Mouse (Mus musculus): ENCODE measurements around the gene Fam222b. TPM values are rescaled to one million over a fixed set of nuclear protein-coding genes. Genes with fewer than 3 reads are reported as not detected.

Gene Fam222b
- polyA plus RNA-seq, 1 experiment = not detected

DNA sequence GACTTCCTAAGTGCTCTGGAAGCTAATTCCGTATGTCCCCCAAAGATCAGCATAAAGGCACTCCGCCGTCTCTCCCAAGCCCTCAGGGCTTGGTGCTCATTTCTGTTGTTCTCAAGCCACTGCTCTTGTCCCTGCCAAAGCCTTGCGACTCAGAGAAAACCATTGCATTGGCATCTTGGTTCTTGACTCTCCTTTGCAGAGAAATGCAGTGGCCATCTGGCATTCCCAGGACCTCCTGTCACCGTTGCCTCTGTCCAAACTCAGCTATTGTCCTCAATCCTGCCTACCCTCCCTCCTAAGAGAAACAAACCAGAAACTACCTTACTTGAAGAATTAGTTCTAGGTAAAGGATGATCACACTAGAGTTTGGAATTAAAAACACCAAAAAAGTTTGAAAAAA is 61.2 kb downstream of the Fam222b start:
- Histone ChIP-seq H3K27ac (ENCODE audit: insufficient read depth, low read depth, low read length) (no peak overlapping the region), H3K4me3 (ENCODE audit: insufficient read depth, low read depth, low read length) (no peak overlapping the region), H3K4me1 (ENCODE audit: control insufficient read depth, insufficient read depth, low read length) (peaks cover 26% of the 10 kb centered on the region)
- TF ChIP-seq POLR2A (IDR thresholded peaks at IDR 0.05; ENCODE audit: insufficient read depth, low read depth, low read length) = no peak
- no peak for TF ChIP-seq CTCF (IDR thresholded peaks at IDR 0.05; ENCODE audit: insufficient read depth, low read depth, low read length)
- 71% methylated on average over 5 of the region's 5 CpGs for WGBS

DNA sequence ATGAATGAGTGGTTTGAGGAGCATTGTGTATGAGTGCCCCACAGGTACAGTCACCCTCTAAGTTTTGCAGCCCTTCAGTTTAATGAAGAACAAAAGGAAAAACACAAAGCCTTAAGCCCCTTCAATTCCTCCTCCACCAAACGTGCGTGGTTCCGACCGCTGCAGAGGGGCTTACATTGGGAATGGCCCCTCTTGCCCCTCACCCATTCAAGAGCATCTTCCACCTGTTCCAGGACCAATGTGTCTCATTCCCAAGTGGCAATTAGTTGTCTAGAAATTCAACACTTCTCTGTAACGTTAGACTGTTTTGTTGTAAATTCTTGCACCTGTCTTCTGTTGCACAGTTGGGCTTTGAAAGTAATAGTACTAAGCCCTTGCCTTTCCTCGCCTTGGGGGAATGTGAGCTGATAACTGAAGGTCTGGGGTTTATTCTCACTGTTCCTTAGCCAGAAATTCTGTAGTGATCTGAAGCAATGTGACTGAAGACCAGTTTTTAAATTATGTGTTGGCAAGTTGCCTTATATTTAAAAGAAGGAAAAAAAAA is 61.8 kb downstream of the Fam222b start:
- Histone ChIP-seq H3K4me1 (ENCODE audit: control insufficient read depth, insufficient read depth, low read length) (peaks cover 26% of the 10 kb centered on the region), H3K4me3 (ENCODE audit: insufficient read depth, low read depth, low read length) (no peak overlapping the region), H3K27ac (ENCODE audit: insufficient read depth, low read depth, low read length) (no peak overlapping the region)
- no peak for TF ChIP-seq POLR2A (IDR thresholded peaks at IDR 0.05; ENCODE audit: insufficient read depth, low read depth, low read length)
- no peak for TF ChIP-seq CTCF (IDR thresholded peaks at IDR 0.05; ENCODE audit: insufficient read depth, low read depth, low read length)
- 68% methylated on average over 6 of the region's 6 CpGs for WGBS

DNA sequence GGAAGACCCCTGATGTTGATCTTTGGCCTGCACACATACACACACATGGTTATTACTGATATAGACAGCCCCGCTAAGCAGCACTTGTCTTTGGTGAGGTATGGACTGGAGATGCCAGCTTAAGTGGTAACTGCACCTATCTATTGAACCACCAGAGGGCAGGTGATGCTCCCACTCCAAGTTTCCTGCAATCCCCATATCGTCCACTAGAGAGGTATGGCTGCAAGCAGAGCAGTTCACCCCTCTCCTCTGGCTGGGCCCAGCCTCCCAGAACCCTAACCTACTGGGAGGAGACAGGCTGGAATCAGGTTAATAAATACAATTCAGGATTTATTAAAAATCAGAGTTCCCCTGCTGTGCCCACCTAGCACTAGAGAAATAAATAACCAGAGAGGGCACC is 64.6 kb downstream of the Fam222b start:
- H3K4me1 ChIP-seq (ENCODE audit: control insufficient read depth, insufficient read depth, low read length) = peaks cover 25% of the 10 kb centered on the region
- H3K4me3 ChIP-seq (ENCODE audit: insufficient read depth, low read depth, low read length) = no peak overlapping the region
- 19% methylated on average over 2 of the region's 2 CpGs for WGBS
- TF ChIP-seq CTCF (IDR thresholded peaks at IDR 0.05; ENCODE audit: insufficient read depth, low read depth, low read length) = peak; percentile 57
- TF ChIP-seq POLR2A (IDR thresholded peaks at IDR 0.05; ENCODE audit: insufficient read depth, low read depth, low read length) = no peak
- no peak overlapping the region for H3K27ac ChIP-seq (ENCODE audit: insufficient read depth, low read depth, low read length)

DNA sequence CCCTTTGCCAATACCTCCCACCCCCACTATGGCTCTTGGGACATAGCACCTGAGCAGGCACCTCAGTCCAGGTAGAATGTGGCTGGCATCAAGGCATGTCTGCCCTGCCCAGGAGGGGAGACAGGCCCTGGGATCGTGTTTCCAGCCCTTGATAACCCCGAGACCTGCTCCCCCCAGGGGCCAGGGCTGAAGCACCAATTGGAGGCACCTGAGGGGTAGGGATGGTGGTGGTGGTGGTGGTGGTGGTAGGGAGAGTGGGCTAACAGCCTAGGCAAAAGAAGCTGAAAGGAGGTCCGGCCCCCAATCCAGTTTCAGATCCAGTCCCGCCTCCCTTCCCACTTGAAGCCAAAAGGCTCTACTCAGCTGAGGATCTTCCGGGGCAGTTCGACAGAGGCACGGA is 65.1 kb downstream of the Fam222b start:
- H3K27ac ChIP-seq (ENCODE audit: insufficient read depth, low read depth, low read length) = no peak overlapping the region
- H3K4me3 ChIP-seq (ENCODE audit: insufficient read depth, low read depth, low read length) = no peak overlapping the region
- peaks cover 25% of the 10 kb centered on the region for H3K4me1 ChIP-seq (ENCODE audit: control insufficient read depth, insufficient read depth, low read length)
- TF ChIP-seq POLR2A (IDR thresholded peaks at IDR 0.05; ENCODE audit: insufficient read depth, low read depth, low read length) (no peak), CTCF (IDR thresholded peaks at IDR 0.05; ENCODE audit: insufficient read depth, low read depth, low read length) (no peak)
- 81% methylated on average over 7 of the region's 7 CpGs for WGBS

DNA sequence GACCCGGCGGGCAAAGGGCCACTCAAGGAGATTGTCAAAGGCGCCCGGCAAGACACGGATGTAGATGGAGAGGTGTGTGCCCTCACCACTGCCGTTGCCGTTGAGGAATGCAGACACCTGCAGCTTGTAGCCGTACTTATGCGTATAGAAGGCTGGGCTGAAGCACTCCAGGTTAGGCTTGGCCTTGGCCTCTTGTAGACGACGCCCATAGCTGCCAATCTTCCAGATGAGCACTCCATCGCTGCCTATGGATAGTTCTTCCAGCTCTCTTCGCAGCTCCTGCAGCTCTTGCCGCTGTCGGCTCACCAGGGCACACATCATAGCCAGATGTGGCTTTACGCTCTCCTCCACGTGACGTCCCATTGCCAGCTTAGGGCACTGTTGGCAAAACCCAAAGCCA is 65.7 kb downstream of the Fam222b start:
- Histone ChIP-seq H3K27ac (ENCODE audit: insufficient read depth, low read depth, low read length) (no peak overlapping the region), H3K4me3 (ENCODE audit: insufficient read depth, low read depth, low read length) (no peak overlapping the region), H3K4me1 (ENCODE audit: control insufficient read depth, insufficient read depth, low read length) (peaks cover 29% of the 10 kb centered on the region)
- TF ChIP-seq CTCF (IDR thresholded peaks at IDR 0.05; ENCODE audit: insufficient read depth, low read depth, low read length) (no peak), POLR2A (IDR thresholded peaks at IDR 0.05; ENCODE audit: insufficient read depth, low read depth, low read length) (no peak)
- WGBS = 90% methylated on average over 18 of the region's 18 CpGs

DNA sequence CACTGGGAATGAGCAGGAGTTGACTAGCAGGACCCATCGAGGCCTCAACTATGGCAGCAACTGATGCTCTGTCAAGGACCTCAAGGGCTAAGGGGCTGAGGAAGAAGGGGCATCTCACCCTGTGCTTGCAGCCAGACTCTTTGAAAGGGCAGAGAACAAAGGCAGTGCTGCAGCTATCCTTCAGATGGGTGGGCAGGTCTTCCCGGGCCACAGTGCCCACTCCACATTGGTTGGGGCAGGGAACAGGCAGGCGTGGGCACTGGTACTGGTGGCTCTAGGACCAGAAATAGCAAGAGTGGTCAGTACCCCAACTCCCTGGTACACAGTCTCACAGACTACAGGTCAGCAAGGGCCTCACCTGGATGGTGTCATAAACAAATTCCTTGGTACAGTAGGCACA is 66.2 kb downstream of the Fam222b start:
- H3K4me1 ChIP-seq (ENCODE audit: control insufficient read depth, insufficient read depth, low read length) = peaks cover 32% of the 10 kb centered on the region
- H3K4me3 ChIP-seq (ENCODE audit: insufficient read depth, low read depth, low read length) = no peak overlapping the region
- TF ChIP-seq CTCF (IDR thresholded peaks at IDR 0.05; ENCODE audit: insufficient read depth, low read depth, low read length) = no peak
- no peak for TF ChIP-seq POLR2A (IDR thresholded peaks at IDR 0.05; ENCODE audit: insufficient read depth, low read depth, low read length)
- WGBS = 83% methylated on average over 3 of the region's 3 CpGs
- H3K27ac ChIP-seq (ENCODE audit: insufficient read depth, low read depth, low read length) = no peak overlapping the region

DNA sequence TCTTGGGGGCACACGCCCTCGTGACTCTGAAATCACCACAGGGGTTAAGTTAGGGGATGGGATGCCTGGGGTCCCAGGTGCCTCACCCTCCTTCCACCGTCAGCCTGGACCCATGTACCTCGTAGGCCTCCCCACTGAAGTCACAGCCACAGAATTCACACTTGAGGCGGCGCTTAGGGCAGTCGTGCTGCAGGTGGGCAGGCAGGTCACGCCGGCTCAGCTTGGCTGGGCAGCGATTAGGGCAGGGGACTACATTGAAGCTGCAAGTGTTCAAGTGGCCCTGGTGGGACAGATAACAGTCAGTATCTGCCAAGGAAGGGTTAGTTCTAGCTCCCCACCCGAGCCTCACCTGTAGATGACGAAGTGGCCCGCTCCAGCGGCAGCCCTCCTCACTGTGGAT is 66.7 kb downstream of the Fam222b start:
- no peak for TF ChIP-seq POLR2A (IDR thresholded peaks at IDR 0.05; ENCODE audit: insufficient read depth, low read depth, low read length)
- TF ChIP-seq CTCF (IDR thresholded peaks at IDR 0.05; ENCODE audit: insufficient read depth, low read depth, low read length) = no peak
- 89% methylated on average over 14 of the region's 14 CpGs for WGBS
- Histone ChIP-seq H3K4me1 (ENCODE audit: control insufficient read depth, insufficient read depth, low read length) (peaks cover 35% of the 10 kb centered on the region), H3K27ac (ENCODE audit: insufficient read depth, low read depth, low read length) (no peak overlapping the region), H3K4me3 (ENCODE audit: insufficient read depth, low read depth, low read length) (no peak overlapping the region)

DNA sequence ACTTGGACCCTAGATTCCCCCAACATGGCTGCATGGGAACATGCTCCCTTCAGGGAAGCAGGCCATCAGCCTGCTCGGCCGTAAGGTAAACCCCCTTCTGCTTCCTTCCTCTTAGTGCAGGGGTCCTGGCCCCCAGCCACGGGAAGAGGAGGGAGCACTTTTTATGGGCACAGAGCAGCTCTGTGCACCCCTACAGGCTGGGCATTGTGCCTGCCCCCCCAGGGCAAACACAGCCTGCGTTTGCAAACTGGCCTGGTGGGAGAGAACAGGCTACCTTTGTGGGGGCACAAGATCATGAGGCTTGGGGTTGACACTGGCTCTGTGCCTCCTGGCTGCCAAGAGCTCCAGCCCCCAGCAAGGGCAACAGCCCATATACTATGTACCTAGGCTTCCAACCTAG is 67.5 kb downstream of the Fam222b start:
- 33% methylated on average over 4 of the region's 4 CpGs for WGBS
- TF ChIP-seq POLR2A (IDR thresholded peaks at IDR 0.05; ENCODE audit: insufficient read depth, low read depth, low read length) = no peak
- no peak for TF ChIP-seq CTCF (IDR thresholded peaks at IDR 0.05; ENCODE audit: insufficient read depth, low read depth, low read length)
- Histone ChIP-seq H3K4me3 (ENCODE audit: insufficient read depth, low read depth, low read length) (no peak overlapping the region), H3K27ac (ENCODE audit: insufficient read depth, low read depth, low read length) (no peak overlapping the region), H3K4me1 (ENCODE audit: control insufficient read depth, insufficient read depth, low read length) (peaks cover 35% of the 10 kb centered on the region)

DNA sequence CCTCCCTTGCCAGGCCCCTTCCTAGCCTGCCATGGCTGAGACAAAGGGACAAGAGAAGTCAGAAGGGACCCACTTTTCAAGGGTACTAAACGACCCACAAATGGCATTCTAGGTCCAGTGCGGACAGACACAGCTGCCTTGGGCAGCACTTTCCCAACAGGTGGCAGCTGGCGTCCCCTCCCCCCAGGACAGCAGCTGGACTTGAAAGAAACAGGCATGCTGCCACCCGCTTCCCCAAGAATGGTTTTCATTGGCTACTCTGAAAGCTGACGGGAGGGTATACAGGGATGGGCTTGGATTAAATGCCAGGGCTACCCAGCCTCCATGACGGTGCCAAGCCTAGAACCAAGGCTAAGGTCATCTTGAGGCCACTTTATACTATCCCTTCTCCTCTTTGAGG is 68.0 kb downstream of the Fam222b start:
- Histone ChIP-seq H3K4me3 (ENCODE audit: insufficient read depth, low read depth, low read length) (no peak overlapping the region), H3K27ac (ENCODE audit: insufficient read depth, low read depth, low read length) (no peak overlapping the region), H3K4me1 (ENCODE audit: control insufficient read depth, insufficient read depth, low read length) (peaks cover 35% of the 10 kb centered on the region)
- WGBS = 34% methylated on average over 6 of the region's 6 CpGs
- TF ChIP-seq POLR2A (IDR thresholded peaks at IDR 0.05; ENCODE audit: insufficient read depth, low read depth, low read length) = no peak

DNA sequence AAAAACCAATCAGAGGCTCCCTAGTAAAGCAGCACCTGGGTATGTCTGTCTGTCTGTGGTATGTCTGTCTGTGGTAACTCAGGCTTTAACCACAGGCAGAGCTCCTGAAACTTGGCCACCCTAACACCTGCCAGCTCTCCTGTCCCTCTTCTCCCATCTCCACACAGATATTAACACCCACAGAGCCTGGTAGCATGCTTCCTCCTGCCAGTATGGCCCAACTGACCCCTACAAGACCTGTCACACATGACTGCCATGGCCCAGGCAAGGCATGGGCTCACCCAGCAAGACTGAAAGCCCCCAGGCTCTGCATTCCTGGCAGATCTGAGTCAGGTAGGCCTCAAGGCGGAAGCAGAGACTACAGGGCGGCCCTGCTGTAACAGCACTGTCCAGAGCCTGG is 68.6 kb downstream of the Fam222b start:
- WGBS = 78% methylated on average over 2 of the region's 2 CpGs
- no peak overlapping the region for H3K27ac ChIP-seq (ENCODE audit: insufficient read depth, low read depth, low read length)
- no peak overlapping the region for H3K4me3 ChIP-seq (ENCODE audit: insufficient read depth, low read depth, low read length)

More for the DNA sequence above, 68.6 kb downstream of the Fam222b start:
- TF ChIP-seq POLR2A (IDR thresholded peaks at IDR 0.05; ENCODE audit: insufficient read depth, low read depth, low read length) = no peak
- no peak for TF ChIP-seq CTCF (IDR thresholded peaks at IDR 0.05; ENCODE audit: insufficient read depth, low read depth, low read length)
- H3K4me1 ChIP-seq (ENCODE audit: control insufficient read depth, insufficient read depth, low read length) = peaks cover 35% of the 10 kb centered on the region
